Mouse (Mus musculus) heart, embryonic 12.5 days (tissue): ENCODE measurements around the gene Rad51b. TPM values are rescaled to one million over a fixed set of nuclear protein-coding genes. Genes with fewer than 3 reads are reported as not detected.

Experiments used
- ATAC-seq: fragments of 200-750 bp; cut with Nextera tagmentation; 2 replicates; pipeline ENCODE4 v1.8.0; 2017; ENCODE audit warnings: moderate TSS enrichment, moderate library complexity; ENCODE audit not compliant: insufficient number of reproducible peaks, low FRiP score
- H3K27ac ChIP-seq: fragments of 300-500 bp; sonication (generic); 2 replicates; pipeline ENCODE4 v1.5.1; 2016; ENCODE audit warnings: mild to moderate bottlenecking, moderate library complexity; ENCODE audit not compliant: poor library complexity, severe bottlenecking
- H3K27me3 ChIP-seq: fragments of 300-500 bp; sonication (generic); replicated peaks from 2 replicates; pipeline ENCODE4 v1.6.1; 2016; ENCODE audit warnings: mild to moderate bottlenecking, moderate library complexity
- H3K36me3 ChIP-seq: fragments of 300-500 bp; sonication (generic); 2 replicates; pipeline ENCODE4 v1.6.1; 2016; ENCODE audit warnings: mild to moderate bottlenecking, moderate library complexity
- H3K4me1 ChIP-seq: fragments of 300-500 bp; sonication (generic); replicated peaks from 2 replicates; pipeline ENCODE4 v1.6.1; 2016; ENCODE audit warnings: mild to moderate bottlenecking
- H3K4me2 ChIP-seq: fragments of 300-500 bp; sonication (generic); 2 replicates; pipeline ENCODE4 v1.6.1; 2016; ENCODE audit warnings: mild to moderate bottlenecking, moderate library complexity
- H3K4me3 ChIP-seq: fragments of 300-500 bp; sonication (generic); 2 replicates; pipeline ENCODE4 v1.5.1; 2016; ENCODE audit warnings: mild to moderate bottlenecking
- H3K9ac ChIP-seq: fragments of 300-500 bp; sonication (generic); 2 replicates; pipeline ENCODE4 v1.6.1; 2016; ENCODE audit warnings: mild to moderate bottlenecking, moderate library complexity
- H3K9me3 ChIP-seq: fragments of 300-500 bp; sonication (generic); replicated peaks from 2 replicates; pipeline ENCODE4 v1.6.1; 2016; ENCODE audit warnings: mild to moderate bottlenecking, moderate library complexity
- WGBS: fragments of 180-500 bp; shearing (Covaris S2); methylation state at CpG from one replicate; pipeline ENCODE4 v1.1.7; 2016; 5-methylcytosine and 5-hydroxymethylcytosine counted together
- polyA plus RNA-seq: library from polyadenylated mRNA; unstranded; fragments of >200 nt; fragmentation: Nextera tagmentation; extraction: Ambion mirVana; gene quantifications from 2 replicates; pipeline ENCODE4 v1.2.1, GENCODE M21; 2016

The Rad51b gene
- polyA plus RNA-seq, 1 experiment from 2014 or later: 4.6 TPM

DNA sequence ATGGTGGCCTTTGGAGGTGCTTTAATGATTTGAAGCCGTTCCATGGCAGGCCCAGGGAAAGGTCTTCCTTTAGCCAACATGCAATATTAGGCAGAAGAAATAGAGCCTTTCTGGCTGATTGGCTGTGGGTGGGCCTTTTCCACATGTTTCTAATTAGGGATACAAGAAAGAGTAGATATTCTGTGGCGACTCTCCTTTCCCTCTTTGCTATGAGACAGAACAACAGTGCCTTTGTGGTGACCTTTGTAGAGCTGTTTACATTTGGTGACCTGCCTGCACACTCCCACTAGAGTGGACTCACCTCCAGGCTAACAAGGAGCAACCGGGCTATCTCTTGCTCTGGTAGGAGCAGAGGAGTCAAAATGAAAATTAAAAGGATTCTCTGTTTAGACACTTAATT, 386.3 kb downstream of the Rad51b start:
- Histone ChIP-seq H3K4me1 (peaks cover 40% of the 10 kb centered on the region), H3K9ac (no peak overlapping the region), H3K27me3 (no peaks in the 10 kb centered on the region), H3K4me2 (no peak overlapping the region), H3K27ac (no peak overlapping the region), H3K9me3 (no peaks in the 10 kb centered on the region), H3K36me3 (no peaks in the 10 kb centered on the region), H3K4me3 (no peak overlapping the region)
- ATAC-seq: no peak
- WGBS: 39% methylated on average over 3 of the region's 3 CpGs

DNA sequence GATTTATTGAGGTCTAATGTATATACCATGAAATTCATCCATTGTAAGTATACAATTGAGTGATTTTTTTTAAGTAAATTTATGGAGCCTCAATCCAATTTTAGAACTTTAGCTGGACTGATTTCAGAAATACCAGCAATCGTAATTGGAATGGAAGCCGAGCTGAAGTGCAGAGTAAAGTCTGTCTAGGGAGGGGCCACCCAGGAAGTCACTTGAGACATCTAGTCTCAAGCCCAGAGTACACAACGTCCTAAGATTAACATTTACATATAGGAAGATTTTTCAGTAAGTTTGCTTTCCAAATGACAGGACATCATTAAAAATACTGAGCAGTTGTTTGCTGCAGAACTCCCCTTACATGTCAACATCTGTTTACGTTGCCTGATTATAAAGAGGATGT, 386.7 kb downstream of the Rad51b start:
- Histone ChIP-seq H3K9me3 (no peaks in the 10 kb centered on the region), H3K36me3 (no peaks in the 10 kb centered on the region), H3K9ac (no peak overlapping the region), H3K27me3 (no peaks in the 10 kb centered on the region), H3K4me1 (peaks cover 38% of the 10 kb centered on the region), H3K27ac (no peak overlapping the region), H3K4me3 (no peak overlapping the region), H3K4me2 (no peak overlapping the region)
- ATAC-seq: no peak
- WGBS: 53% methylated on average over 4 of the region's 4 CpGs

DNA sequence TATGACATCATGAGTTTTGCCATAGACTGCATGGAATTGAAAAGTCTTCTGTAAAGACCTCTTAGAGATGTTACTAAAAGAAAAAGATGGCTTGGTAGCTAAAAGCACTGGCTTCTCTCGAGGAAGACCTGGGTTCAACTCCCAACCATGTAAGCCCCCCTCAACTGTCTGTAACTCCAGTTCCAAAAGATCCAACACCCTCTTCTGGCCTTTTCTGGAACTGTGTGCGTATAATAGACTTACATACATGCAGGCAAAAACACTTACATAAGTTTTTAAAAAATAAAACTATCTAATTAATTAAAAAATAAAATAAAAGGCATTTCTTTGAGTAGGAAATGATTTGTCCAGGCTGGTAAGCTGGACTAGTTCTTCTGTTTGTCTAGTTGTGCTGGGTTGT, 387.3 kb downstream of the Rad51b start:
- Histone ChIP-seq H3K4me2 (no peak overlapping the region), H3K4me3 (no peak overlapping the region), H3K9me3 (no peaks in the 10 kb centered on the region), H3K27me3 (no peaks in the 10 kb centered on the region), H3K4me1 (peaks cover 32% of the 10 kb centered on the region), H3K27ac (no peak overlapping the region), H3K36me3 (no peaks in the 10 kb centered on the region), H3K9ac (no peak overlapping the region)
- WGBS: 91% methylated on average over 2 of the region's 2 CpGs
- no peak for ATAC-seq

DNA sequence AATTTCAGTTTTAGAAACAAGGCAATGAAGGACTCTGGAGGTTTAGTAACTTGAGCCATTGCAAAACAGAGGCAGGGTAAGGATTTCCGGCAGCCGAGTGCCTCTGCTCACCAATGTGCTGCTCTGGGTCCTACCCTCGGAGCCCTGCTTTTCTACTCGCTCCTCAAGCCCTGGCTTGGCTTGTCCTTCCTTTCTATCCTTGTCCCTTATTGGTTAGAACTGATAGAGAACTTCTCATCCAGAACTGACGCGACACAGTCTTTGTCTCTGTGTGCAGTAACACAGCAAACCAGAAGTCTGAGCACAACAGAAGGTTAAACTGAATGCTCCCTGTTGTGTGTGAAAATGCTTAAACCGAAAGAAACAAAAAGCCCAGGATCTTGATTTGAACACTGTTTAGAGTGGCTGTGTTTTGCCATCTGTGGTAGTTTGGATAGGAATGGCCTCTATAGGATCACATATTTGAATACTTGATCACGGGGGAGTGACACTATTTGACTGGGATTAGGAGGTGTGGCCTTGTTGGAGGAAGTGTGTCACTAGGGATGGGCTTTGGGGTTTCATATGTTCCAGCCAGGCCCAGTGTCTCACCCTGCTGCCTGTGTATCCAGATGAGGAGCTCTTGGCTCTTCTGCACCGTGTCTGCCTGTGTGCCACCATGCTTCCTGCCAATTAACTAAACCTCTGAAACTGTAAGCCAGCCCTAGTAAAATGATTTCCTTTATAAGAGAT, 389.7 kb downstream of the Rad51b start:
- Histone ChIP-seq H3K36me3 (no peaks in the 10 kb centered on the region), H3K4me3 (no peak overlapping the region), H3K4me1 (peaks cover 12% of the 10 kb centered on the region), H3K9me3 (no peaks in the 10 kb centered on the region), H3K27me3 (no peaks in the 10 kb centered on the region), H3K4me2 (no peak overlapping the region), H3K27ac (no peak overlapping the region), H3K9ac (no peak overlapping the region)
- ATAC-seq: no peak
- WGBS: 77% methylated on average over 9 of the region's 9 CpGs

DNA sequence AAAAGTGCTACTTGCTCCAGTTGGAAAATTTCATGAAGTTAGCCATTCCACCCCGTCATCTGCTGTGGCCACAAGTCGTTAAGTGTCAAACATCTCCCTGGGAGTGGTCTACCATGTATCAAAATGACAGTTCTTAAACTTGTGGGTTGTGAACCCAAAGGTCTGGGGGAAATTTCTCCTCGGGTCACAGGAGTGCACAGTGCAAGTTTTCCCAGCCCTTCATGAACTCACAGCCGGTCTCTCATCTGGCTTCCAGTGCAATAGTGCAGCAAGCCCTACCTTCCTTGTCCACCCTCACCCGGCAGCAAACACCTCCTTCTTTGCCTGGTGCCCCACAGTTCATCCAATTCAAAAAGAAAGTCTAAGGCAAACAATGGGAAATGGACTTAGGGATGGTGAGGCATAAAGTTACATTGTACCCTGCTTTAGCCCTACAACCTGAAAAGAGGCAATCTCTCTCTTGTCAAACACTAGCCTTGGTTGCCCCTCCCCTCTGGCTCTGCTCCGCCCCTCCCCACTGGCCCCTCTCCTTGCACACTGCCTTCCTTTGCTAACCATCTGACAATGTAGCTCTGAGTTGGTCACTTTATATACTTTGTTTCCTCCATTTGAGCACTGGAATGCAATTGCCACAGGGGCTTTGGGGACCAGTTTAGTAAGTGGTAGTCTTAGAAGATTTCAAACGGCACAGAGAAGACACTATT, 390.8 kb downstream of the Rad51b start:
- no peak overlapping the region for H3K4me2 ChIP-seq
- no peaks in the 10 kb centered on the region for H3K36me3 ChIP-seq
- ATAC-seq: no peak
- WGBS: 78% methylated on average over 7 of the region's 7 CpGs
- H3K9me3 ChIP-seq: no peaks in the 10 kb centered on the region
- H3K27ac ChIP-seq: no peak overlapping the region
- H3K4me1 ChIP-seq: peaks cover 17% of the 10 kb centered on the region
- no peaks in the 10 kb centered on the region for H3K27me3 ChIP-seq
- H3K9ac ChIP-seq: no peak overlapping the region
- no peak overlapping the region for H3K4me3 ChIP-seq

DNA sequence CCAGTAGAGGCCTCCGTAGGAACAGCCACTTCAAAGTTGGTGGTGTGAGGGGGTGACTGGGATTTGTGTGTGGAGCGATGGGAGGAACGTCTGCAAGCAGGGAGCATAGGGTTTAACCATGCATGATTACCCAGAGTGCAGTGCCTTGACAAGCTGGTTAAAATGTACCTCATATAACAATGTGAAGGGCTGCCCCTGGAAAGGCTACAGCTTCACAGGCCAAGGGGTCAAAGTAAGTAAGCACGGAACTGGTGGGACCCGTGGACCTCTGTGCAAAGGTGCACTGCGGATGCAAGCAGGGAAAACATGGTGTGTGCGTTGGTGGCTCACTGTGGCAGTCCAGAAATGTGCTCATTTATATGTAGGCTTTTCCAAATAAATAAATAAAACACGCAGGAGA, 392.2 kb downstream of the Rad51b start:
- no peak overlapping the region for H3K9ac ChIP-seq
- H3K9me3 ChIP-seq: no peaks in the 10 kb centered on the region
- WGBS: 88% methylated on average over 8 of the region's 8 CpGs
- H3K36me3 ChIP-seq: no peaks in the 10 kb centered on the region
- no peak overlapping the region for H3K4me3 ChIP-seq
- H3K27ac ChIP-seq: no peak overlapping the region
- H3K4me1 ChIP-seq: peaks cover 14% of the 10 kb centered on the region
- H3K4me2 ChIP-seq: no peak overlapping the region
- no peak for ATAC-seq
- H3K27me3 ChIP-seq: no peaks in the 10 kb centered on the region

DNA sequence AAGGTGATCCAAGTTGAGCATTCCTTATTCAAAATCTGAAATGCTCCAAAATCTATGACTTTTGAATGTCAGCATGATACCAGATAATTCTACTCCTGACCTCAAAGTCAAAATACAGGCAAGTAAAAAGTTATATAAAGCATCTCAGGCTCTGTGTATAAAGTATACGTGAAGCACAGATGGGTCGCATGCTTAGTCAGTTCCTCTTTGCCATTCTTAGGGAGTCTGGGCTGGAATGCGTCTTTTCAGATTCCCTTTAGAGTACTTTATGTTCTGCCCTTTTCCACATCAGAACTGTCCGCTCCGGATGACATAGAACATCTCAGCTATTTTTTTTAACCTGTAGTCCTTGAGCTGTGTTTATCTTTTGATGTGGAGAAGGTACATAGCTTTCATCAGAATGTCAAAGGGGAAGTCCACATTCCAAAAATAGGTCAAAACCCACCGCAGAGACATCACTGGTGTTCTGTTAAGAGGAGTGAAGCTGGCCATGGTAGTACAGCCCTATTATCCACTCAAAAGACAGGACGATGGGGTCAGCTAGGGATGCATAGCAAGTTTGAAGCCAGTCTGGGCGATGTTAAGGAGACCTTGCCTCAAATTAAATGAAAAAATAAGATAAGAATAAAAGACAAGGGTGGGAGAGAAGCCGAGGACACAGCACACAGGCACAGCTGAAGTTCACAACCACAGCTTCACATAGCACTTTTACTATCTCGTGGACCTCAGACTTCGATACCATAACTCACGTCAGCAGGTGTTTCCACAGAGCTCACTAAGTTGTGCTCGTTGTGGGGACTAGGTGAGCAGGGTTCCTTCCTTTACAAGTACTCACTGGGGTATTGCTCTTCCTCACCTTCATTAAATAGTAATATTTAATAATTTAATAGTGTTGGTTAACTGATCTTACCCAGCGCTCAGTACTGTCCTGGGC, 395.1 kb downstream of the Rad51b start:
- ATAC-seq: no peak
- no peak overlapping the region for H3K9ac ChIP-seq
- H3K9me3 ChIP-seq: no peaks in the 10 kb centered on the region
- no peak overlapping the region for H3K27ac ChIP-seq
- H3K4me2 ChIP-seq: peak overlapping the region; percentile 7
- peaks cover 14% of the 10 kb centered on the region for H3K4me1 ChIP-seq
- WGBS: 45% methylated on average over 14 of the region's 14 CpGs
- H3K27me3 ChIP-seq: no peaks in the 10 kb centered on the region
- no peaks in the 10 kb centered on the region for H3K36me3 ChIP-seq
- H3K4me3 ChIP-seq: no peak overlapping the region

DNA sequence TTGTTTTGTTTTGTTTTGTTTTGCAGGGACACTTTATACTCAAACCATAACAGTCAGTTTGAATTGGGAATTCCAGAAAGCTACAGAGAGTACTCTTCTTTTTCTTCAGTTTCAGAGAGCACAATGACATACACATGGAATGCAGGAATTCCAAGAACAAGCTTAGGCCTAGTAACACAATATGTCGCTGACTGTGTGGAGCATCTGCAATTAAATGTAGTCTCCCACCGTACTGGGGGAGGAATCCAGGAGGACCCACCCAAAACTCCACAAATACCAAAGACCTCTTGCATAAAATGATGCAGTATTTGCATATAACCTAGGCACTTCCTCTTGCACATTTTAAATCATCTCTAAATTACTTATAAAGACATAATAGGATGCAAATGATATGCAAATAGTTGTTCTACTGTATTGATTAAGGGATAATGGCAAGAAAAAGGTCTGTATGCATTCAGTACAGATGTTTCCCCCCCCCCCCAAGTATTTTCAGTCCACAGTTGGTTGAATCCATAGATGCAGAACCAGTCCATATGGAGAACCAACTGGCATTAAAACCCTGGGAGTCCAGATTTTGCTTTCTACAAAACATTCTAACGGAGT, 398.9 kb downstream of the Rad51b start:
- H3K9ac ChIP-seq: no peak overlapping the region
- 82% methylated on average over 3 of the region's 3 CpGs for WGBS
- no peak for ATAC-seq
- H3K27me3 ChIP-seq: no peaks in the 10 kb centered on the region
- no peaks in the 10 kb centered on the region for H3K36me3 ChIP-seq
- peaks cover 14% of the 10 kb centered on the region for H3K4me1 ChIP-seq
- H3K4me2 ChIP-seq: no peak overlapping the region
- H3K9me3 ChIP-seq: no peaks in the 10 kb centered on the region
- H3K4me3 ChIP-seq: no peak overlapping the region
- H3K27ac ChIP-seq: no peak overlapping the region

DNA sequence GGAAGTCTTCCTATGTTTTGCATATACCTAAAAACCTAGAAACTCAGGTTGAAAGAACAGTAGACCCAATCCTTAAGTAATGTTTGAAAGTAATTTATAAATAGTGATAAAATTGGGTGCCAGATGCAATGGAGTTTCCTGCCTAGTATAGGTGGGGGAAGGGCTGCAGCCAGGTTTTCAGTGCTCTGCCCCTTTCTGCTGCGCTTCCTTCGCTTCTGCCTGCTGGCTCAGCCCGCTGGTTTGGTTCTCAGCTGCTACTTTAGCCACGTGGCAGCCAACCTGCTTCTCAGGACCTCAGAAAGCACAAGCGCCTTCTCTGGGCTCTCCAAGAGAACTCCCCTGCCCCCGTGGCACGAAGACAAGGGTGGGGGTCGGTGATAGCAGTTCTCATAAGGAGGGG, 406.5 kb downstream of the Rad51b start:
- no peak overlapping the region for H3K4me2 ChIP-seq
- H3K4me3 ChIP-seq: no peak overlapping the region
- H3K9me3 ChIP-seq: no peaks in the 10 kb centered on the region
- no peaks in the 10 kb centered on the region for H3K36me3 ChIP-seq
- no peak overlapping the region for H3K9ac ChIP-seq
- H3K27ac ChIP-seq: no peak overlapping the region
- WGBS: 43% methylated on average over 8 of the region's 8 CpGs
- ATAC-seq: no peak
- no peaks in the 10 kb centered on the region for H3K27me3 ChIP-seq
- H3K4me1 ChIP-seq: peaks cover 37% of the 10 kb centered on the region

DNA sequence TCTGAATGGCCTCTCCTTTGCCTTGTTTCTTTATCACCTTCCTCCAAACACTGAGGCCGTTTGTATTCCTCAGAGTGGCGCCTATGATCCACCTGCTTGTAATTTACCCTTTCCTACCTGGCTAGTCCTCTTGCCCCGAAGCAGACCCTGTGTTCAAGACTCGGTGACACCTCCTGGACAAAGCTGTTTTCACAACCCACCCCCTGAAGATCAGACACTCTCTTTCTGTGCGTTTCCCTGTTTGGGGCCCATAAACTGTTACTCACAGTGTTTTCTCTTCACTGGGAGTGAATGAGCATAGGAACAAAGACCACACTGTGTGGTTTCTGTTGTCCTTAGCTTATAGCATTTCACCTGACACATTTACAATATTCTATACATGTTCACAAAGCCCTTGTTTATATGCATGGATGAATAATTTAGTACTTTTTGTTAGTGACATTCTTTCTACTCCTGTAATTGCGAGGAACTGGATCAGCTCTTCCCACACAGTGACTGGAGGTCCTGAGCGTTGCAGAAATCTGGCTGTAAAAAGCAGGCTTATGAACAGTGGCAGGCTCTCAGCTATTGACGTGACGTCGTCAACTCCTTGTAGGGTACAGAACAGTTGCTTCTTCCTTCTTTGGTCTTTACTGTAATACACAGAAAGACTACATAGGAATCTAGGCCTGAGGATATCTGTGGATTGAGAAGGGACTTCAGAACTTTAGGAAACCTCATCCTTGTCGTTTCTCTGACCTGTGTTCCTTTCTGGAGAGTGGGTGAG, 408.6 kb downstream of the Rad51b start:
- H3K27me3 ChIP-seq: no peaks in the 10 kb centered on the region
- H3K9ac ChIP-seq: no peak overlapping the region
- WGBS: 55% methylated on average over 11 of the region's 11 CpGs
- no peaks in the 10 kb centered on the region for H3K36me3 ChIP-seq
- no peaks in the 10 kb centered on the region for H3K9me3 ChIP-seq
- ATAC-seq: no peak
- H3K4me1 ChIP-seq: peaks cover 42% of the 10 kb centered on the region
- no peak overlapping the region for H3K4me2 ChIP-seq
- H3K4me3 ChIP-seq: no peak overlapping the region
- no peak overlapping the region for H3K27ac ChIP-seq
